Mouse (Mus musculus) CH12.LX (cell line): Measurements from ENCODE around the gene Slfn4. TPM values are rescaled to one million over a fixed set of nuclear protein-coding genes. Genes with fewer than 3 reads are reported as not detected.

Experiments used
- DNase-seq: peaks from one replicate; pipeline ENCODE4 v3.0.0-alpha.2; 2013; ENCODE audit errors: extremely low read depth
- H3K27ac ChIP-seq: 2 replicates; pipeline ENCODE4 v1.5.1; 2012; ENCODE audit warnings: low read depth, mild to moderate bottlenecking, control low read depth, moderate library complexity; ENCODE audit not compliant: insufficient read depth
- H3K27me3 ChIP-seq: replicated peaks from 2 replicates; pipeline ENCODE3; 2012; ENCODE audit warnings: inconsistent platforms
- H3K36me3 ChIP-seq, 2 experiments: replicated peaks in 1 of 2; 2 replicates each; pipeline versions ENCODE3 to v1.6.1; 2012; ENCODE audit warnings: inconsistent platforms in 1 of 2, low read length in 1 of 2, mild to moderate bottlenecking in 1 of 2, mixed read lengths in 1 of 2, moderate library complexity in 1 of 2; ENCODE audit not compliant: control insufficient read depth in 1 of 2, insufficient read depth in 1 of 2
- H3K4me1 ChIP-seq, 2 experiments: 2 replicates each; pipeline ENCODE4 v1.6.1; 2012; ENCODE audit warnings: inconsistent platforms in 1 of 2, moderate library complexity in 1 of 2; ENCODE audit not compliant: insufficient read depth in 2 of 2, control insufficient read depth in 1 of 2
- H3K4me2 ChIP-seq: 2 replicates; pipeline ENCODE4 v1.6.1; 2012; ENCODE audit warnings: low read depth, mild to moderate bottlenecking, control low read depth; ENCODE audit not compliant: poor library complexity, insufficient read depth, severe bottlenecking
- H3K4me3 ChIP-seq, 3 experiments: fragments of 150-350 bp in 1 of 3; sonication (generic) in 1 of 3; replicated peaks in 1 of 3; 2 replicates each; pipeline versions ENCODE3 to v1.5.1; 2011 to 2012; ENCODE audit warnings: low read depth in 2 of 3, low read length in 2 of 3, mild to moderate bottlenecking in 2 of 3, moderate library complexity in 2 of 3, control low read depth in 1 of 3, improper control_type of control experiment in 1 of 3, inconsistent platforms in 1 of 3, mixed read lengths in 1 of 3; ENCODE audit not compliant: poor library complexity in 1 of 3
- H3K79me2 ChIP-seq: replicated peaks from 2 replicates; pipeline ENCODE4 v1.6.1; 2012; ENCODE audit warnings: mild to moderate bottlenecking, moderate library complexity; ENCODE audit not compliant: control insufficient read depth, poor library complexity, insufficient read depth, severe bottlenecking; ENCODE audit errors: extremely low read depth
- H3K9ac ChIP-seq: 2 replicates; pipeline ENCODE4 v1.6.1; 2012; ENCODE audit warnings: low read depth, mild to moderate bottlenecking, control low read depth, moderate library complexity; ENCODE audit not compliant: insufficient read depth
- H3K9me3 ChIP-seq: replicated peaks from 2 replicates; pipeline ENCODE3; 2012; ENCODE audit warnings: low read length, inconsistent platforms, mixed read lengths
- BHLHE40 ChIP-seq: IDR thresholded peaks from 2 replicates; pipeline ENCODE4 v1.6.1; 2011; ENCODE audit warnings: mild to moderate bottlenecking, low read depth, low read length, improper control_type of control experiment
- CHD2 ChIP-seq: IDR thresholded peaks from 2 replicates; pipeline ENCODE4 v1.6.1; 2011; ENCODE audit warnings: low read length, improper control_type of control experiment
- CTCF ChIP-seq, 2 experiments: IDR thresholded peaks in 1 of 2; conservative IDR thresholded peaks in 1 of 2; 2 replicates each; pipeline ENCODE4 v1.5.1; 2011 to 2012; ENCODE audit warnings: low read depth in 2 of 2, low read length in 2 of 2, improper control_type of control experiment in 1 of 2, inconsistent platforms in 1 of 2, mild to moderate bottlenecking in 1 of 2, moderate library complexity in 1 of 2
- E2F4 ChIP-seq: IDR thresholded peaks from 2 replicates; pipeline ENCODE4 v1.6.1; 2011; ENCODE audit warnings: low read depth, low read length, improper control_type of control experiment; ENCODE audit not compliant: insufficient replicate concordance
- ELF1 ChIP-seq: IDR thresholded peaks from 2 replicates; pipeline ENCODE4 v1.6.1; 2014; ENCODE audit warnings: low read depth, mild to moderate bottlenecking, inconsistent platforms, low read length, improper control_type of control experiment
- EP300 ChIP-seq: IDR thresholded peaks from 2 replicates; pipeline ENCODE4 v1.6.1; 2011; ENCODE audit warnings: low read length, improper control_type of control experiment
- GABPA ChIP-seq: IDR thresholded peaks from 2 replicates; pipeline ENCODE4 v1.6.1; 2012; ENCODE audit warnings: low read depth, low read length, improper control_type of control experiment, inconsistent platforms; ENCODE audit not compliant: insufficient replicate concordance
- HCFC1 ChIP-seq: IDR thresholded peaks from 2 replicates; pipeline ENCODE4 v1.6.1; 2012; ENCODE audit warnings: low read depth, mild to moderate bottlenecking, inconsistent platforms, low read length, improper control_type of control experiment
- IRF4 ChIP-seq: IDR thresholded peaks from 2 replicates; pipeline ENCODE4 v1.6.1; 2014; ENCODE audit warnings: low read depth, mild to moderate bottlenecking, inconsistent platforms, low read length, improper control_type of control experiment
- KAT2A ChIP-seq: IDR thresholded peaks from 2 replicates; pipeline ENCODE4 v1.6.1; 2012; ENCODE audit warnings: low read length, improper control_type of control experiment, inconsistent platforms; ENCODE audit not compliant: insufficient replicate concordance
- MXI1 ChIP-seq: IDR thresholded peaks from 2 replicates; pipeline ENCODE4 v1.6.1; 2011; ENCODE audit warnings: mild to moderate bottlenecking, low read depth, low read length, improper control_type of control experiment
- MYC ChIP-seq: IDR thresholded peaks from 2 replicates; pipeline ENCODE4 v1.6.1; 2011; ENCODE audit warnings: low read depth, mild to moderate bottlenecking, improper control_type of control experiment, low read length
- NELFE ChIP-seq: IDR thresholded peaks from 2 replicates; pipeline ENCODE4 v1.6.1; 2011; ENCODE audit warnings: low read depth, low read length, improper control_type of control experiment
- NRF1 ChIP-seq: IDR thresholded peaks from 2 replicates; pipeline ENCODE4 v1.6.1; 2014; ENCODE audit warnings: low read depth, mild to moderate bottlenecking, inconsistent platforms, low read length, improper control_type of control experiment, moderate library complexity
- PAX5 ChIP-seq: IDR thresholded peaks from 2 replicates; pipeline ENCODE4 v1.6.1; 2012; ENCODE audit warnings: low read length, inconsistent platforms, mixed read lengths
- POLR2A ChIP-seq: IDR thresholded peaks from 2 replicates; pipeline ENCODE4 v1.6.1; 2011; ENCODE audit warnings: low read depth, mild to moderate bottlenecking, improper control_type of control experiment, low read length
- RAD21 ChIP-seq: IDR thresholded peaks from 2 replicates; pipeline ENCODE4 v1.6.1; 2011; ENCODE audit warnings: low read depth, mild to moderate bottlenecking, low read length, improper control_type of control experiment, moderate library complexity
- RCOR1 ChIP-seq: conservative IDR thresholded peaks from 2 replicates; pipeline ENCODE4 v1.6.1; 2012; ENCODE audit warnings: low read depth, mild to moderate bottlenecking, inconsistent platforms, low read length, improper control_type of control experiment
- SIN3A ChIP-seq: IDR thresholded peaks from 2 replicates; pipeline ENCODE4 v1.6.1; 2012; ENCODE audit warnings: low read length, improper control_type of control experiment, inconsistent platforms
- TBP ChIP-seq: conservative IDR thresholded peaks from 2 replicates; pipeline ENCODE4 v1.6.1; 2011; ENCODE audit warnings: low read depth, low read length, improper control_type of control experiment
- TCF12 ChIP-seq: IDR thresholded peaks from 2 replicates; pipeline ENCODE4 v1.6.1; 2014; ENCODE audit warnings: low read depth, mild to moderate bottlenecking, inconsistent platforms, low read length, improper control_type of control experiment
- ZMIZ1 ChIP-seq: IDR thresholded peaks from 2 replicates; pipeline ENCODE4 v1.6.1; 2012; ENCODE audit warnings: low read depth, mild to moderate bottlenecking, inconsistent platforms, low read length, improper control_type of control experiment
- dilution Hi-C: fragments of 300-500 bp; cut with MboI; formaldehyde crosslinking; loops from 2 replicates; pipeline ENCODE4 v1.14.3; 2020; ENCODE audit warnings: low sequenced_read_pairs; ENCODE audit not compliant: extremely low pct_unique_long_range_greater_than_20kb, extremely low pct_ligation_motif_present
- in situ Hi-C: fragments of 300-500 bp; cut with MboI; formaldehyde crosslinking; loops from 3 replicates; pipeline ENCODE4 v1.14.3; 2019; ENCODE audit warnings: low sequenced_read_pairs, low pct_ligation_motif_present, low pct_unique_long_range_greater_than_20kb, mixed read lengths
- polyA plus RNA-seq: library from polyadenylated mRNA; unstranded; fragments of >175 nt; gene quantifications from 2 replicates; pipeline ENCODE4 v1.2.1, GENCODE M21; 2012; ENCODE audit warnings: low read depth; ENCODE audit not compliant: insufficient read length
- total RNA-seq, 2 experiments: library from RNA; depleted of rRNA; stranded (reverse); fragments of 300-350 nt in 1 of 2; fragments of >200 nt in 1 of 2; gene quantifications; 2 replicates each; pipeline ENCODE4 v1.2.3; 2012 to 2014

Slfn4 gene
- total and polyA plus RNA-seq, 3 experiments: not detected

DNA sequence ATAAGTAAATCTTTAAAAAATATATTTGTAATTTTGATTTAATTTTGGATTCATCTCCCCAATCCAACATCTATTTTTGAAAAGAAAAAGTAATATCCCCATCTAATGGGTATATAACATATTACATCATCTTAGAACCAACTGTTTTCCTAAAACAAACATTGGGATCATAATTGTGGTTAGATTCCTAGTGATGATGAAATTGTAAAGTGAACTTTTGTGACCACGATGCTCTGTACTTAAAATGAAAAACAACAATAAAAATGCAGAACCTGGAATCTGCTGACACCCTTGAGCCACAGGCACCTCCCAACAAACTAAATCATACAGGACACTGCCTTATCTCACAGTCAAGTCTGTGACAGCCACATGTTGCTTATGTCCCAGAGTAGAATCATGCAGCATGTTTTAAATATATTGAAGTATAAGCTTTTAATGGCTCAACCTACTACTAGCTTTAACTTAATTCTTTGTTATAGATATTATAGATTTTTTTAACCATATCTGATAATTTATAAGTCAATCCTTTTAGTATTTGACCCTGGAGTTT lies 46.4 kb downstream of the Slfn4 start:
- H3K4me1 ChIP-seq: peaks cover 0 to 11% of the 10 kb centered on the region in 2 experiments; a peak in 1 of 4 replicates
- no peak overlapping the region for H3K4me3 ChIP-seq
- in situ Hi-C loops (loop anchor here (25.0 kb wide), 1 partner anchor 109 kb away; the partner anchor contains the start of gene Slfn1), dilution Hi-C loops (no loop called here)
- peaks cover 12 to 34% of the 10 kb centered on the region in 2 experiments for H3K36me3 ChIP-seq
- H3K27ac ChIP-seq: no peak overlapping the region
- H3K27me3 ChIP-seq: no peaks in the 10 kb centered on the region
- no peak for DNase-seq
- TF ChIP-seq ELF1 (no peak), GABPA (no peak), RAD21 (no peak), NELFE (no peak), IRF4 (no peak), TCF12 (no peak), BHLHE40 (no peak), RCOR1 (no peak), MXI1 (no peak), CTCF (conservative IDR thresholded peaks at IDR 0.05 in 1 of 2, IDR thresholded peaks at IDR 0.05 in 1 of 2; ENCODE audit: low read depth in 2 of 2, low read length in 2 of 2) (no peak), MYC (no peak)
- no peaks in the 10 kb centered on the region for H3K9me3 ChIP-seq
- peaks cover 17% of the 10 kb centered on the region for H3K79me2 ChIP-seq
- H3K4me2 ChIP-seq: no peak overlapping the region
- no peak overlapping the region for H3K9ac ChIP-seq

GRCm38 (mm10) chr11:83223367-83223766 lies 48.4 kb downstream of the Slfn4 start:
- peak; percentile 95 for DNase-seq
- in situ Hi-C loops (loop anchor here (25.0 kb wide), 1 partner anchor 111 kb away; the partner anchor contains the start of gene Slfn1), dilution Hi-C loops (no loop called here)
- Histone ChIP-seq H3K9me3 (no peaks in the 10 kb centered on the region), H3K27ac (peak overlapping the region; percentile 75), H3K79me2 (peaks cover 34% of the 10 kb centered on the region), H3K36me3 (peaks cover 25 to 35% of the 10 kb centered on the region in 2 experiments), H3K9ac (peak overlapping the region; percentile 97)
- TF ChIP-seq MYC (0 out of 2 replicates have a peak, but pooled peaks have one; percentile 47), NELFE (peak; percentile 96), IRF4 (no peak), CHD2 (peak; percentile 61), KAT2A (0 out of 2 replicates have a peak, but pooled peaks have one; percentile 48), MXI1 (peak; percentile 78; the same call in 1 of the 2 replicates), TBP (peak; percentile 91), TCF12 (peak; percentile 87), EP300 (no peak), SIN3A (peak; percentile 97), E2F4 (peak; percentile 97), HCFC1 (peak; percentile 70), POLR2A (peak; percentile 97), ELF1 (peak; percentile 66), PAX5 (no peak), ZMIZ1 (peak; percentile 76; the same call in 1 of the 2 replicates), NRF1 (no peak)
- TF ChIP-seq, all 38 proteins: peak for 13
- peaks cover 9 to 31% of the 10 kb centered on the region in 2 experiments for H3K4me1 ChIP-seq
- H3K4me2 ChIP-seq: peak overlapping the region; percentile 74
- H3K4me3 ChIP-seq: peak overlapping the region; percentile 62 to 74 (median 62)
- H3K27me3 ChIP-seq: no peaks in the 10 kb centered on the region
